Mouse (Mus musculus): ENCODE results near the gene Wdr5b. TPM values are rescaled to one million over a fixed set of nuclear protein-coding genes. Genes with fewer than 3 reads are reported as not detected.

The Wdr5b gene
- polyA plus RNA-seq, 2 experiments from 2014 or later: 6.6 to 7.8 TPM

GRCm38 (mm10) chr16:36071450-36072379 lies 30.7 kb downstream of the Wdr5b start, which contains the start of the genes Fam162a and Ccdc58:
Gene Fam162a (minus strand): TSS chr16:36071594.
Gene Ccdc58 (plus strand): TSS chr16:36071685.
- ATAC-seq: peak; percentile 78

- ATAC-seq: no peak
Observed at GRCm38 (mm10) chr16:36072410-36073011, 31.5 kb downstream of the Wdr5b start.

- ATAC-seq: no peak
Observed at GRCm38 (mm10) chr16:36074772-36075171, 33.8 kb downstream of the Wdr5b start.

- ATAC-seq: no peak
Observed at GRCm38 (mm10) chr16:36079916-36080315, 38.9 kb downstream of the Wdr5b start.

GRCm38 (mm10) chr16:36087846-36088245 lies 46.9 kb downstream of the Wdr5b start:
- no peak for ATAC-seq

GRCm38 (mm10) chr16:36089065-36089464 lies 48.1 kb downstream of the Wdr5b start:
- no peak for ATAC-seq

- ATAC-seq: no peak
Observed at GRCm38 (mm10) chr16:36089850-36090616, 49.0 kb downstream of the Wdr5b start.

GRCm38 (mm10) chr16:36090785-36091509 lies 50.0 kb downstream of the Wdr5b start:
- no peak for ATAC-seq

Other genes with a start within 250 kb of the Wdr5b start
- 10 to 100 TPM; 38.7 to 42.6 TPM for gene Parp14, start 169.6 kb upstream of the Wdr5b start, polyA plus RNA-seq (2017; shearing (Covaris generic))
- 10 to 100 TPM; 83.1 to 86.9 TPM for gene Parp9, start 102.7 kb upstream of the Wdr5b start, polyA plus RNA-seq (2017; shearing (Covaris generic))
- 10 to 100 TPM; 61.6 to 62.8 TPM for gene Dtx3l, start 102.0 kb upstream of the Wdr5b start, polyA plus RNA-seq (2017; shearing (Covaris generic))
- 10 to 100 TPM; 39.4 to 45.3 TPM for gene Kpna1, start 62.4 kb upstream of the Wdr5b start, polyA plus RNA-seq (2017; shearing (Covaris generic))
- gene Fam162a, start 30.4 kb downstream of the Wdr5b start, polyA plus RNA-seq (2017; shearing (Covaris generic)): 100 to 1,000 TPM in 1 of 2 experiments, 10 to 100 TPM in 1; 91.6 to 121 TPM
- 10 to 100 TPM; 19.6 to 33.4 TPM for gene Ccdc58, start 30.5 kb downstream of the Wdr5b start, polyA plus RNA-seq (2017; shearing (Covaris generic))
- under 1 TPM in 1 of 2 experiments, not detected in 1; 0.37 TPM for gene Csta1, start 90.1 kb downstream of the Wdr5b start, polyA plus RNA-seq (2017; shearing (Covaris generic))
- not detected for gene Stfa2l1, start 115.6 kb downstream of the Wdr5b start, polyA plus RNA-seq (2017; shearing (Covaris generic))
- gene Gm5483, start 143.0 kb downstream of the Wdr5b start, polyA plus RNA-seq (2017; shearing (Covaris generic)): not detected
- not detected for gene Gm5416, start 169.2 kb downstream of the Wdr5b start, polyA plus RNA-seq (2017; shearing (Covaris generic))
- not detected for gene 2010005H15Rik, start 180.3 kb downstream of the Wdr5b start, polyA plus RNA-seq (2017; shearing (Covaris generic))
- not detected for gene Stfa1, start 235.8 kb downstream of the Wdr5b start, polyA plus RNA-seq (2017; shearing (Covaris generic))